Mouse (Mus musculus): Measurements from ENCODE around the gene 1110032A03Rik. TPM values are rescaled to one million over a fixed set of nuclear protein-coding genes. Genes with fewer than 3 reads are reported as not detected.

The 1110032A03Rik gene
- total and polyA plus RNA-seq, 2 experiments: 41.1 to 58.8 TPM

- Histone ChIP-seq H3K27me3 (ENCODE audit: control insufficient read depth, insufficient read depth, low read length) (no peaks in the 10 kb centered on the region), H3K9ac (ENCODE audit: low read depth, low read length) (no peak overlapping the region)
These were observed 21.4 kb downstream of the 1110032A03Rik start for GRCm38 (mm10) chr9:50753947-50754346.

GRCm38 (mm10) chr9:50752784-50753615 is 22.3 kb downstream of the 1110032A03Rik start:
- no peaks in the 10 kb centered on the region for H3K27me3 ChIP-seq (ENCODE audit: control insufficient read depth, insufficient read depth, low read length)
- peak; percentile 25 for DNase-seq (ENCODE audit: extremely low read depth, low read depth, low spot score)
- WGBS: 82% methylated on average over 17 of the region's 17 CpGs
- H3K36me3 ChIP-seq (ENCODE audit: control insufficient read depth, insufficient read depth, low read length): no peaks in the 10 kb centered on the region
- peak overlapping the region; percentile 12 for H3K9ac ChIP-seq (ENCODE audit: low read depth, low read length)
- no peaks in the 10 kb centered on the region for H3K79me2 ChIP-seq (ENCODE audit: control insufficient read depth, insufficient read depth, low read length)
- peak overlapping the region; percentile 44 for H3K4me3 ChIP-seq (ENCODE audit: insufficient read depth, low read depth, low read length)
- H3K27ac ChIP-seq (replicated peaks; ENCODE audit: insufficient read depth, low read depth, low read length): no peak overlapping the region; the same call in 1 of the 2 replicates
- TF ChIP-seq POLR2A (IDR thresholded peaks at IDR 0.05; ENCODE audit: extremely low read depth, insufficient read depth, low read length): no peak
- no peak for TF ChIP-seq CTCF (IDR thresholded peaks at IDR 0.05; ENCODE audit: low read depth, low read length)
- no peaks in the 10 kb centered on the region for H3K4me1 ChIP-seq (ENCODE audit: control insufficient read depth, insufficient read depth, low read length)

More at GRCm38 (mm10) chr9:50753947-50754346, 21.4 kb downstream of the 1110032A03Rik start:
- Histone ChIP-seq H3K4me3 (ENCODE audit: insufficient read depth, low read depth, low read length) (0 out of 2 replicates have a peak overlapping the region, but pooled peaks have one; percentile 16), H3K4me1 (ENCODE audit: control insufficient read depth, insufficient read depth, low read length) (no peaks in the 10 kb centered on the region), H3K36me3 (ENCODE audit: control insufficient read depth, insufficient read depth, low read length) (no peaks in the 10 kb centered on the region), H3K79me2 (ENCODE audit: control insufficient read depth, insufficient read depth, low read length) (no peaks in the 10 kb centered on the region), H3K27ac (replicated peaks; ENCODE audit: insufficient read depth, low read depth, low read length) (no peak overlapping the region)
- DNase-seq (ENCODE audit: extremely low read depth, low read depth, low spot score): no peak
- TF ChIP-seq CTCF (IDR thresholded peaks at IDR 0.05; ENCODE audit: low read depth, low read length) (no peak), POLR2A (IDR thresholded peaks at IDR 0.05; ENCODE audit: extremely low read depth, insufficient read depth, low read length) (no peak)
- 58% methylated on average over 7 of the region's 7 CpGs for WGBS

DNA sequence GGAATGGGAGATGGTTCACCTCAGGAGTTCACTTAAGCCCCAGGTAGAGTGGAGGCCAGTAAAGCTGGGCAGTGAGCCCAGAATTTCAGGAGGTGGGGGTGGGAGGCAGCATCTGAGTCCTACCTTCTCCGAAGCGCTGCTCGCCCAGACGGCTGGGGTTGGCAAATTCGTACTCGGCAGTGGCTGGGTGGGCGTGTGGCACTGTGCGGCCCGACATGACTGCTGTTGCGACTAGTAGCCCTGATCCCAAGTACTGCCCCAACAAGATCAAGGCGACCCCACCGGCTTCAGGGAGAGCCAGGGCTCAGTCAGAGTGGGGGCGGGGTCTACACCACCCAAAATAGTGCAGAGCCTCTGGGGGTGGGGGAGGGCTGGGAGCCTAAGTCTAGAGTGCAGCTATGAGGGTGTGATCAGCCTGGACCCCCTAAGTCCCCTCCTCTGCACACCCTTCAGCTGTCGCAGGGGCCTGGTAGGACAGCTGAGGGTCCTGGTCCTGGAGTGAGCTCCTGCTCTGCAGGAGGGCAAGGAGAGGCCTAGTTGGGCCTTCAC is 23.2 kb downstream of the 1110032A03Rik start, which contains the start of gene Hspb2:
Gene Hspb2 (minus strand): TSS at position 301 of the 549 bp plus-strand sequence.
- H3K79me2 ChIP-seq (ENCODE audit: control insufficient read depth, insufficient read depth, low read length): no peaks in the 10 kb centered on the region
- peak within 1 kb of the TSS; percentile 44 for H3K9ac ChIP-seq (ENCODE audit: low read depth, low read length)
- WGBS: 62% methylated on average over 14 of the region's 14 CpGs
- no peak for DNase-seq (ENCODE audit: extremely low read depth, low read depth, low spot score)
- H3K27ac ChIP-seq (replicated peaks; ENCODE audit: insufficient read depth, low read depth, low read length): peak within 1 kb of the TSS; percentile 39
- TF ChIP-seq POLR2A (IDR thresholded peaks at IDR 0.05; ENCODE audit: extremely low read depth, insufficient read depth, low read length): no peak
- TF ChIP-seq CTCF (IDR thresholded peaks at IDR 0.05; ENCODE audit: low read depth, low read length): no peak
- peak within 1 kb of the TSS; percentile 56 for H3K4me3 ChIP-seq (ENCODE audit: insufficient read depth, low read depth, low read length)
- H3K4me1 ChIP-seq (ENCODE audit: control insufficient read depth, insufficient read depth, low read length): no peaks in the 10 kb centered on the region
- no peaks in the 10 kb centered on the region for H3K27me3 ChIP-seq (ENCODE audit: control insufficient read depth, insufficient read depth, low read length)
- H3K36me3 ChIP-seq (ENCODE audit: control insufficient read depth, insufficient read depth, low read length): no peaks in the 10 kb centered on the region

DNA sequence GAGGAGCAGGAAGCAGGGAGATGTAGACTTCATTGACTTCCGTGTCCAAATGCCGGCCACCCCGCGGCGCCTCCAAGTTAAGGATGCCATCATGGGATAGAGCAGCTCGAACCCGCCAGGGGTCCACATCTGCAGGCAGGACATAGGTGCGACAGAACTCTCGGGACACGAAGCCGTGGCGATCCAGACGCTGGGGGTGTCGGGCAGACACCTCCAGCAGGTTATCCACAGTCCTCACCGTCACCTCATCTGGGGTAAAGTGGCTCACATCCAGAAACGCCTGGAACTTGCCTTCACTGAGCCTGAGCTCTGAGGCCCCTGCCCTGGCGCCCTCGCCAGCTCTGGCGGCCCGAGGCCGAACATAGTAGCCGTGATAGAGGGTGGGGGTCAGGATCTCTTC is 24.0 kb downstream of the 1110032A03Rik start, which contains the start of gene Cryab:
Gene Cryab (plus strand): TSS at position 3 of the 400 bp plus-strand sequence.
- peak within 1 kb of the TSS; percentile 44 for H3K9ac ChIP-seq (ENCODE audit: low read depth, low read length)
- DNase-seq (ENCODE audit: extremely low read depth, low read depth, low spot score): no peak
- H3K4me3 ChIP-seq (ENCODE audit: insufficient read depth, low read depth, low read length): peak within 1 kb of the TSS; percentile 56
- H3K27me3 ChIP-seq (ENCODE audit: control insufficient read depth, insufficient read depth, low read length): no peaks in the 10 kb centered on the region
- no peaks in the 10 kb centered on the region for H3K36me3 ChIP-seq (ENCODE audit: control insufficient read depth, insufficient read depth, low read length)
- TF ChIP-seq CTCF (IDR thresholded peaks at IDR 0.05; ENCODE audit: low read depth, low read length) (no peak), POLR2A (IDR thresholded peaks at IDR 0.05; ENCODE audit: extremely low read depth, insufficient read depth, low read length) (no peak)
- H3K27ac ChIP-seq (replicated peaks; ENCODE audit: insufficient read depth, low read depth, low read length): peak within 1 kb of the TSS; percentile 32
- 69% methylated on average over 22 of the region's 22 CpGs for WGBS
- H3K4me1 ChIP-seq (ENCODE audit: control insufficient read depth, insufficient read depth, low read length): no peaks in the 10 kb centered on the region
- H3K79me2 ChIP-seq (ENCODE audit: control insufficient read depth, insufficient read depth, low read length): no peaks in the 10 kb centered on the region

GRCm38 (mm10) chr9:50750706-50751105 is 24.6 kb downstream of the 1110032A03Rik start:
- H3K4me1 ChIP-seq (ENCODE audit: control insufficient read depth, insufficient read depth, low read length): no peaks in the 10 kb centered on the region
- DNase-seq (ENCODE audit: extremely low read depth, low read depth, low spot score): no peak
- WGBS: 79% methylated on average over 6 of the region's 6 CpGs
- no peak overlapping the region for H3K9ac ChIP-seq (ENCODE audit: low read depth, low read length)
- no peak overlapping the region for H3K27ac ChIP-seq (replicated peaks; ENCODE audit: insufficient read depth, low read depth, low read length)
- no peak overlapping the region for H3K4me3 ChIP-seq (ENCODE audit: insufficient read depth, low read depth, low read length)
- H3K27me3 ChIP-seq (ENCODE audit: control insufficient read depth, insufficient read depth, low read length): no peaks in the 10 kb centered on the region
- TF ChIP-seq POLR2A (IDR thresholded peaks at IDR 0.05; ENCODE audit: extremely low read depth, insufficient read depth, low read length) (no peak), CTCF (IDR thresholded peaks at IDR 0.05; ENCODE audit: low read depth, low read length) (no peak)
- no peaks in the 10 kb centered on the region for H3K79me2 ChIP-seq (ENCODE audit: control insufficient read depth, insufficient read depth, low read length)
- no peaks in the 10 kb centered on the region for H3K36me3 ChIP-seq (ENCODE audit: control insufficient read depth, insufficient read depth, low read length)

All from liver, adult 2 months (tissue).